Mouse (Mus musculus) MEL (cell line): ENCODE data around the gene Tmed10. TPM values are rescaled to one million over a fixed set of nuclear protein-coding genes. Genes with fewer than 3 reads are reported as not detected.

Experiments
- DNase-seq: peaks from one replicate; pipeline ENCODE4 v3.0.0; 2011; ENCODE audit warnings: low read depth, low spot score
- H3K27ac ChIP-seq: 2 replicates; pipeline ENCODE4 v1.5.1; 2012; ENCODE audit warnings: low read depth, mild to moderate bottlenecking, control low read depth, low read length, moderate library complexity; ENCODE audit not compliant: control insufficient read depth
- H3K27me3 ChIP-seq, 2 experiments: fragments of 150-350 bp in 1 of 2; sonication (generic) in 1 of 2; 2 replicates each; pipeline ENCODE4 v1.6.1; 2012; ENCODE audit warnings: low read length in 2 of 2, mild to moderate bottlenecking in 2 of 2, improper control_type of control experiment in 1 of 2, moderate library complexity in 1 of 2; ENCODE audit not compliant: insufficient read depth in 2 of 2, control insufficient read depth in 1 of 2
- H3K36me3 ChIP-seq, 2 experiments: 2 replicates each; pipeline ENCODE4 v1.6.1; 2012 to 2014; ENCODE audit warnings: low read length in 2 of 2, improper control_type of control experiment in 1 of 2, inconsistent platforms in 1 of 2, mild to moderate bottlenecking in 1 of 2; ENCODE audit not compliant: insufficient read depth in 2 of 2, control insufficient read depth in 1 of 2
- H3K4me1 ChIP-seq, 2 experiments: fragments of 150-350 bp in 1 of 2; sonication (generic) in 1 of 2; 2 replicates each; pipeline ENCODE4 v1.6.1; 2012; ENCODE audit warnings: low read length in 2 of 2, improper control_type of control experiment in 1 of 2, mild to moderate bottlenecking in 1 of 2; ENCODE audit not compliant: insufficient read depth in 2 of 2, control insufficient read depth in 1 of 2
- H3K4me3 ChIP-seq, 2 experiments: fragments of 150-350 bp in 1 of 2; sonication (generic) in 1 of 2; 2 replicates each; pipeline ENCODE4 v1.5.1; 2012; ENCODE audit warnings: low read depth in 2 of 2, low read length in 2 of 2, mild to moderate bottlenecking in 2 of 2, moderate library complexity in 2 of 2, control low read depth in 1 of 2, improper control_type of control experiment in 1 of 2; ENCODE audit not compliant: control insufficient read depth in 1 of 2, insufficient read depth in 1 of 2
- H3K79me2 ChIP-seq: 2 replicates; pipeline ENCODE4 v1.6.1; 2012; ENCODE audit warnings: mild to moderate bottlenecking, low read length, moderate library complexity; ENCODE audit not compliant: control insufficient read depth, poor library complexity, insufficient read depth
- H3K9ac ChIP-seq: 2 replicates; pipeline ENCODE4 v1.6.1; 2012; ENCODE audit warnings: low read depth, mild to moderate bottlenecking, control low read depth, low read length, moderate library complexity; ENCODE audit not compliant: control insufficient read depth, poor library complexity, severe bottlenecking
- H3K9me3 ChIP-seq: fragments of 150-350 bp; sonication (generic); replicated peaks from 2 replicates; pipeline ENCODE4 v1.6.1; 2012; ENCODE audit warnings: mild to moderate bottlenecking, low read length, improper control_type of control experiment, moderate library complexity; ENCODE audit not compliant: insufficient read depth
- E2F4 ChIP-seq: IDR thresholded peaks from 2 replicates; pipeline ENCODE4 v1.6.1; 2011; ENCODE audit warnings: low read depth, low read length, improper control_type of control experiment, borderline replicate concordance
- EP300 ChIP-seq, 2 experiments: IDR thresholded peaks; 2 replicates each; pipeline ENCODE4 v1.6.1; 2011; ENCODE audit warnings: improper control_type of control experiment in 2 of 2, low read length in 2 of 2, low read depth in 1 of 2, mild to moderate bottlenecking in 1 of 2
- GABPA ChIP-seq: IDR thresholded peaks from 2 replicates; pipeline ENCODE4 v1.6.1; 2012; ENCODE audit warnings: low read depth, mild to moderate bottlenecking, inconsistent platforms, low read length, improper control_type of control experiment, moderate library complexity
- KAT2A ChIP-seq: conservative IDR thresholded peaks from 2 replicates; pipeline ENCODE4 v1.6.1; 2012; ENCODE audit warnings: low read depth, low read length, improper control_type of control experiment, inconsistent platforms
- MAX ChIP-seq: IDR thresholded peaks from 2 replicates; pipeline ENCODE4 v1.6.1; 2011; ENCODE audit warnings: low read length, improper control_type of control experiment
- MXI1 ChIP-seq: IDR thresholded peaks from 2 replicates; pipeline ENCODE4 v1.6.1; 2011; ENCODE audit warnings: mild to moderate bottlenecking, low read depth, low read length, improper control_type of control experiment
- NELFE ChIP-seq: IDR thresholded peaks from 2 replicates; pipeline ENCODE4 v1.6.1; 2011; ENCODE audit warnings: low read depth, low read length, improper control_type of control experiment
- POLR2AphosphoS5 ChIP-seq: IDR thresholded peaks from 2 replicates; pipeline ENCODE4 v1.6.1; 2012; ENCODE audit warnings: low read depth, borderline replicate concordance, mild to moderate bottlenecking, inconsistent platforms, low read length, moderate library complexity, mixed read lengths
- RAD21 ChIP-seq: IDR thresholded peaks from 2 replicates; pipeline ENCODE4 v1.6.1; 2011; ENCODE audit warnings: mild to moderate bottlenecking, low read depth, low read length, improper control_type of control experiment
- RCOR1 ChIP-seq: IDR thresholded peaks from 2 replicates; pipeline ENCODE4 v1.6.1; 2012; ENCODE audit warnings: low read depth, mild to moderate bottlenecking, inconsistent platforms, low read length, improper control_type of control experiment
- SMC3 ChIP-seq: IDR thresholded peaks from 2 replicates; pipeline ENCODE4 v1.6.1; 2011; ENCODE audit warnings: low read depth, low read length, improper control_type of control experiment
- USF2 ChIP-seq, 2 experiments: IDR thresholded peaks; 2 replicates each; pipeline ENCODE4 v1.6.1; 2011 to 2012; ENCODE audit warnings: improper control_type of control experiment in 2 of 2, low read length in 2 of 2, borderline replicate concordance in 1 of 2, inconsistent platforms in 1 of 2, low read depth in 1 of 2, mild to moderate bottlenecking in 1 of 2; ENCODE audit not compliant: insufficient read depth in 1 of 2
- ZKSCAN1 ChIP-seq: IDR thresholded peaks from 2 replicates; pipeline ENCODE4 v1.6.1; 2012; ENCODE audit warnings: low read depth, mild to moderate bottlenecking, inconsistent platforms, low read length, improper control_type of control experiment, moderate library complexity
- polyA plus RNA-seq, 2 experiments: library from polyadenylated mRNA; stranded (reverse) in 1 of 2; unstranded in 1 of 2; fragments of >175 nt in 1 of 2; fragments of >200 nt in 1 of 2; gene quantifications; 2 replicates each; pipeline versions ENCODE4 v1.2.1 to v1.2.4; 2012; ENCODE audit warnings: low replicate concordance in 2 of 2, low read depth in 1 of 2; ENCODE audit not compliant: insufficient read length in 2 of 2, insufficient read depth in 1 of 2, missing spikeins in 1 of 2
- total RNA-seq: library from RNA; depleted of rRNA; stranded (reverse); fragments of 300-350 nt; gene quantifications from 2 replicates; pipeline ENCODE4 v1.2.3, GENCODE M21; 2012; rRNA removed

Gene Tmed10
- total and polyA plus RNA-seq, 3 experiments: 45.7 to 229 (median 60.2) TPM

DNA sequence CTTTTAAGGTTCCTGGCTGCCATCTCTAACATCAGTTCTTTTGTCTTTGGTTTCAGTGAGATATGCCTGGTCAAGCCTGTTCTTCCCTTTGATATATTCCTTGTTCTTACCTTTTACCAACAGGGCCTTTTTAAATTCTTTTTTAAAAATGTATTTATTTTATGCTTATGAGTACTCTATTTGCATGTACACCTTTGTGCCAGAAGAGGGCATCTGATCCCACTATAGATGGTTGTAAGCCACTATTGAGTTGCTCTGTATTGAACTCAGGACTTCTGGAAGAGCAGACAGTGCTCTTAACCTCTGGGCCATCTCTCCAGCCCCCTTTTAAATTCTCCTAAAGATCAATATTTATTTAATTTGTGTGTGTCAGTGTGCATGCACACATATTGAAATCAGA, 81.7 kb downstream of the Tmed10 start (continued):
- TF ChIP-seq ZKSCAN1: no peak
- peak; percentile 58 for TF ChIP-seq SMC3
- TF ChIP-seq EP300 (IDR thresholded peaks at IDR 0.05; ENCODE audit: low read depth in 1 of 2, low read length in 2 of 2): no peak

- Histone ChIP-seq H3K9ac (no peak overlapping the region), H3K4me1 (peaks cover 3 to 8% of the 10 kb centered on the region in 2 experiments), H3K4me3 (no peak overlapping the region), H3K9me3 (no peaks in the 10 kb centered on the region), H3K27ac (no peak overlapping the region), H3K27me3 (no peaks in the 10 kb centered on the region; a peak in 1 of 4 replicates), H3K36me3 (peaks cover 0 to 9% of the 10 kb centered on the region in 2 experiments; a peak in 2 of 4 replicates), H3K79me2 (no peaks in the 10 kb centered on the region)
- DNase-seq: no peak
- TF ChIP-seq KAT2A: no peak
- TF ChIP-seq EP300 (IDR thresholded peaks at IDR 0.05; ENCODE audit: low read depth in 1 of 2, low read length in 2 of 2): peak in 1 of 2 experiments; percentile 33; a peak in 2 of 4 replicates
Observed at GRCm38 (mm10) chr12:85292288-85292687, 82.4 kb downstream of the Tmed10 start.

DNA sequence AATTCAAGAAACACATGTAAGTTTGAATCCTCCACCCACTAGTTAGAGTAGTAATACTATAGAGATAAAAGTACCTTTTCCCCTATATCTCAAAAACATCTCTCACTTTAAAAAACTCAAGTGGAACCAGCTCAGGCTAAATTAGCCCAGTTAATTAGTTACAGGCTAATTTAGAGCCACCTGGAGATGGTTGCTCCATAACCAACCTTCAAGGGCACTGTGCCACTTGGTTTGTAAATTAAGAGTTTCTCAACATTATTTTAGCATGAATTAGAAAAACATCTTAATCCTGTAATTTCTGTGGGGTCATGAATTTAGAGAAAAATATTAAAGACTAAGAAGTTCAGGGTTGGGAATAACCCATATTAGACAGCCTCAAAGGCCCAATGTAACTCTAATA, 83.1 kb downstream of the Tmed10 start:
- H3K79me2 ChIP-seq: no peaks in the 10 kb centered on the region
- H3K9ac ChIP-seq: no peak overlapping the region
- TF ChIP-seq GABPA: no peak
- no peak for TF ChIP-seq MXI1
- no peak for TF ChIP-seq EP300 (IDR thresholded peaks at IDR 0.05; ENCODE audit: low read depth in 1 of 2, low read length in 2 of 2)
- TF ChIP-seq KAT2A: no peak
- TF ChIP-seq NELFE: no peak
- TF ChIP-seq POLR2AphosphoS5: no peak
- TF ChIP-seq USF2 (IDR thresholded peaks at IDR 0.05; ENCODE audit: borderline replicate concordance in 1 of 2, insufficient read depth in 1 of 2, low read depth in 1 of 2, low read length in 2 of 2): no peak
- TF ChIP-seq E2F4: no peak
- TF ChIP-seq MAX: no peak
- TF ChIP-seq, all 39 proteins: peak for 0
- Histone ChIP-seq H3K27ac (no peak overlapping the region), H3K4me3 (no peak overlapping the region), H3K9me3 (no peaks in the 10 kb centered on the region), H3K27me3 (no peaks in the 10 kb centered on the region; a peak in 1 of 4 replicates), H3K36me3 (peaks cover 0 to 9% of the 10 kb centered on the region in 2 experiments; a peak in 2 of 4 replicates), H3K4me1 (peaks cover 5 to 8% of the 10 kb centered on the region in 2 experiments)
- no peak for DNase-seq

DNA sequence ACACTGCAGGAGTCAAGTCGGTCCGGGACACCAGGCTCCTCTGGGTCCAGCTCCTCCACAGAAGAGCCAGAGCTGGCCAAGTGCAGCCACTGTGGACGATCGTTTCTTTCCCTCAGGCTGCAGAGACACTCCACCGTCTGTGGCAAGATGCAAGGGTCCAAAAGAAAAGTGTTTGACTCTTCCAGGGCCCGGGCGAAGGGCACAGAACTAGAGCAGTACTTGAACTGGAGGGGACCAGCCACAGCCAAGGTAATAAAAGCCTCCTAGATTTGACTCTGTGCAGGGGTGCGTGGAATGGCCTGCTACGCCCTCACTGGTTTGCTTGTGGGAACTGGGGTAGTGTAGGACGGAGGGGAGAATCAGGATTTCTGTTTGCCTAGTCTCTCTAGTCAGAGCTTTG, 84.0 kb downstream of the Tmed10 start:
- Histone ChIP-seq H3K79me2 (no peaks in the 10 kb centered on the region), H3K9ac (no peak overlapping the region), H3K27me3 (no peaks in the 10 kb centered on the region; a peak in 1 of 4 replicates), H3K4me1 (peaks cover 5 to 8% of the 10 kb centered on the region in 2 experiments), H3K9me3 (no peaks in the 10 kb centered on the region), H3K27ac (no peak overlapping the region), H3K4me3 (no peak overlapping the region), H3K36me3 (peaks cover 0 to 9% of the 10 kb centered on the region in 2 experiments; a peak in 2 of 4 replicates)
- no peak for TF ChIP-seq RAD21
- TF ChIP-seq RCOR1: no peak
- DNase-seq: no peak

Other genes with a start within 250 kb of the Tmed10 start
- 3.4 and 5.4 TPM in 2 replicates for gene Rps6kl1, start 223.6 kb downstream of the Tmed10 start, total RNA-seq
- 1 to 10 TPM in 1 of 2 experiments, not detected in 1; 6.2 TPM for gene Rps6kl1, start 223.6 kb downstream of the Tmed10 start, polyA plus RNA-seq
- not detected in 2 replicates for gene Pgf, start 197.1 kb downstream of the Tmed10 start, total RNA-seq
- under 1 TPM in 1 of 2 experiments, not detected in 1; 0.46 TPM for gene Pgf, start 197.1 kb downstream of the Tmed10 start, polyA plus RNA-seq
- 137 and 150 TPM in 2 replicates for gene Eif2b2, start 155.4 kb downstream of the Tmed10 start, total RNA-seq
- 100 to 1,000 TPM in 1 of 2 experiments, not detected in 1; 193 TPM for gene Eif2b2, start 155.4 kb downstream of the Tmed10 start, polyA plus RNA-seq
- 7.3 and 8.5 TPM in 2 replicates for gene Mlh3, start 104.2 kb downstream of the Tmed10 start, total RNA-seq
- 1 to 10 TPM in 1 of 2 experiments, not detected in 1; 8.6 TPM for gene Mlh3, start 104.2 kb downstream of the Tmed10 start, polyA plus RNA-seq
- gene Acyp1, start 86.4 kb downstream of the Tmed10 start, total RNA-seq: 51.2 and 54.5 TPM in 2 replicates
- gene Acyp1, start 86.4 kb downstream of the Tmed10 start, polyA plus RNA-seq: 10 to 100 TPM in 1 of 2 experiments, not detected in 1; 47.4 TPM
- gene Zc2hc1c, start 86.3 kb downstream of the Tmed10 start, total RNA-seq: 0.03 and 0.04 TPM in 2 replicates
- under 1 TPM in 1 of 2 experiments, not detected in 1; 0.39 TPM for gene Zc2hc1c, start 86.3 kb downstream of the Tmed10 start, polyA plus RNA-seq
- 19.0 and 23.4 TPM in 2 replicates for gene Nek9, start 35.5 kb downstream of the Tmed10 start, total RNA-seq
- gene Nek9, start 35.5 kb downstream of the Tmed10 start, polyA plus RNA-seq: 10 to 100 TPM in 1 of 2 experiments, not detected in 1; 32.2 TPM
- 0.56 and 1.4 TPM in 2 replicates for gene Fos, start 99.0 kb upstream of the Tmed10 start, total RNA-seq
- under 1 TPM in 1 of 2 experiments, not detected in 1; 0.81 TPM for gene Fos, start 99.0 kb upstream of the Tmed10 start, polyA plus RNA-seq
- gene Jdp2, start 224.2 kb upstream of the Tmed10 start, total RNA-seq: 2.3 and 8.1 TPM in 2 replicates
- 1 to 10 TPM in 1 of 2 experiments, not detected in 1; 9.1 TPM for gene Jdp2, start 224.2 kb upstream of the Tmed10 start, polyA plus RNA-seq